Mouse (Mus musculus): ENCODE measurements around the gene Gm49711. TPM values are rescaled to one million over a fixed set of nuclear protein-coding genes. Genes with fewer than 3 reads are reported as not detected.

The Gm49711 gene
- polyA plus RNA-seq, 1 experiment from 2014 or later = 0.32 TPM

Other genes with a start within 250 kb of the Gm49711 start
- gene Mrps6, start within 50 bp of the Gm49711 start, polyA plus RNA-seq (2014; fragmentation: Nextera tagmentation; extraction: Ambion mirVana) = 134 and 168 TPM in 2 replicates
- gene Slc5a3, start within 50 bp of the Gm49711 start, polyA plus RNA-seq (2014; fragmentation: Nextera tagmentation; extraction: Ambion mirVana) = 5.0 and 13.6 TPM in 2 replicates
- gene Kcne2, start 234.1 kb downstream of the Gm49711 start, polyA plus RNA-seq (2014; fragmentation: Nextera tagmentation; extraction: Ambion mirVana) = not detected in 2 replicates
- gene Smim11, start 243.0 kb downstream of the Gm49711 start, polyA plus RNA-seq (2014; fragmentation: Nextera tagmentation; extraction: Ambion mirVana) = 125 and 160 TPM in 2 replicates

All from kidney, embryonic 14.5 days (tissue).